Mouse (Mus musculus): ENCODE data around the gene Btbd35f8. TPM values are rescaled to one million over a fixed set of nuclear protein-coding genes. Genes with fewer than 3 reads are reported as not detected.
"Not testable (repeated sequence)": the region's sequence is repeated elsewhere in the genome, so short reads cannot be mapped to it uniquely, and the experiment has no call there.

The Btbd35f8 gene
- total RNA-seq (2021): not detected
- long read RNA-seq, experiment 1: 0 reads
- long read RNA-seq, experiment 2: 0 reads

GRCm38 (mm10) chrX:34450224-34450623, at the start of gene Btbd35f8:
Gene Btbd35f8 (plus strand): TSS chrX:34450524.
- intact Hi-C loops (cut with DNase I); DNase-seq: not testable (repeated sequence)

Other genes with a start within 250 kb of the Btbd35f8 start
- not detected for gene Spin2g, start 211.8 kb upstream of the Btbd35f8 start, total RNA-seq (2021)